Mouse (Mus musculus) olfactory bulb, adult 2 months (tissue): ENCODE measurements around the gene Khk. TPM values are rescaled to one million over a fixed set of nuclear protein-coding genes. Genes with fewer than 3 reads are reported as not detected.

Experiments
- H3K27ac ChIP-seq: fragments of 200-500 bp; 2 replicates; pipeline ENCODE4 v1.5.1; 2012; ENCODE audit warnings: low read depth, low read length; ENCODE audit not compliant: insufficient read depth
- H3K4me1 ChIP-seq: fragments of 200-500 bp; 2 replicates; pipeline ENCODE4 v1.6.1; 2012; ENCODE audit warnings: low read length; ENCODE audit not compliant: control insufficient read depth, insufficient read depth
- H3K4me3 ChIP-seq: fragments of 200-500 bp; 2 replicates; pipeline ENCODE4 v1.5.1; 2012; ENCODE audit warnings: mild to moderate bottlenecking, low read depth, low read length, moderate library complexity; ENCODE audit not compliant: insufficient read depth
- CTCF ChIP-seq: fragments of 200-500 bp; IDR thresholded peaks from 2 replicates; pipeline ENCODE4 v1.5.1; 2012; ENCODE audit warnings: low read depth, mild to moderate bottlenecking, low read length, moderate library complexity; ENCODE audit not compliant: insufficient read depth
- POLR2A ChIP-seq: fragments of 200-500 bp; IDR thresholded peaks from 2 replicates; pipeline ENCODE4 v1.6.1; 2012; ENCODE audit warnings: mild to moderate bottlenecking, low read depth, low read length, moderate library complexity; ENCODE audit not compliant: insufficient read depth
- WGBS: fragments of 180-500 bp; shearing (Covaris S2); methylation state at CpG from one replicate; pipeline ENCODE4 v1.1.7; 2018; 5-methylcytosine and 5-hydroxymethylcytosine counted together
- polyA plus RNA-seq: library from polyadenylated mRNA; stranded (reverse); fragments of >200 nt; gene quantifications from 2 replicates; pipeline ENCODE4 v1.2.4, GENCODE M21; 2012; ENCODE audit warnings: low replicate concordance; ENCODE audit not compliant: missing spikeins, insufficient read depth, insufficient read length

Khk gene
- polyA plus RNA-seq, 1 experiment, result not detected

DNA sequence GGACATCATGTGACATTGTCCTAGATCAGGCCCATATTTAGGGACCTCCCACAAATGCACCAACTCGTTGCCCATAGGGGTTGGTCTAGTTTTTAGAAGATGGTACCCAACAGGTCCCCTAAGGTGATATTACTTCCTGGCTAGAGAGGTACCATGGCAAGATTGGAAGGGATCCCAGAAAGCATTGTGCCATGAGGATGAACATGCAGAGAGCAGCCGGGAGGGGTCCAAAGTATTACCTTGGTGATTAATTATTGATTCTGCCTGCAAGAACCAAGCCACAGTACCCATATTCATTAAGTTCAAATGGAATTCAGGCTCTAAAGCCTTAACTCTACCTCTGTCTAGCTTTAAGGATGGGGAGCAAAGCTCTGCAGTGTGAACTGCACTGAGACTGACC lies 4.8 kb downstream of the Khk start:
- 81% methylated on average over 2 of the region's 2 CpGs for WGBS
- TF ChIP-seq POLR2A, result no peak
- no peak for TF ChIP-seq CTCF
- Histone ChIP-seq H3K4me3 (no peak overlapping the region), H3K27ac (no peak overlapping the region), H3K4me1 (peaks cover 19% of the 10 kb centered on the region)

DNA sequence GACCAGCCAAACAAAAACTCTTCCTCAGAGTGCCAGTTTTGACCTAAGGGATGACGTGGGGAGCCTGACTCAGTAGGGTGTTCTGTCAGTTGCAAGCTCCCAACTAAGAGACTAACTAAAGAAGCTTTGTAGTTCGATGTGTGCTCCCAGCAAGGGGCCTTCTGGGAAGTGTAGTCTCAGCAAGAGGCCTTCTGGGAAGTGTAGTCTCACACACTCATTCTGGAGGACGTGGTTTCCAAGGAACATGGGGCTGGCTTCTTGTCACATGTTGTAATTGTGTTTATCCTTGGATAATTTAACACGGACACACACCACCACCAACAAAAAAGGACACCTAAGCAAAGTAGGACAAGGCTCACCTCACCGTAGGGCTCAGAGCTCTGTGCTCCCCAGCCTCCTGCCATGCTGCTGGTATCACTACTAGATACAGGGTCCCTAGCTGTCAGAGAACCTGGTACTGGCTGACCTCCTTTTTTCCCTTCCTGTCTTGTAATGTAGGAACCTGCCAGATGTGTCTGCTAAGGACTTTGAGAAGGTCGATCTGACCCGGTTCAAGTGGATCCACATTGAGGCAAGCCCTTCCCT lies 6.8 kb downstream of the Khk start:
- peaks cover 8% of the 10 kb centered on the region; the same call in 1 of the 2 replicates for H3K4me1 ChIP-seq
- TF ChIP-seq CTCF, result no peak
- TF ChIP-seq POLR2A, result no peak
- 44% methylated on average over 7 of the region's 7 CpGs for WGBS
- no peak overlapping the region for H3K4me3 ChIP-seq
- H3K27ac ChIP-seq, result no peak overlapping the region

GRCm38 (mm10) chr5:30930121-30930520 lies 8.9 kb downstream of the Khk start:
- H3K4me3 ChIP-seq, result no peak overlapping the region
- no peak overlapping the region for H3K27ac ChIP-seq
- peaks cover 7% of the 10 kb centered on the region; the same call in 1 of the 2 replicates for H3K4me1 ChIP-seq
- TF ChIP-seq POLR2A (no peak), CTCF (0 out of 2 replicates have a peak, but pooled peaks have one; percentile 15)
- WGBS, result 20% methylated on average over 4 of the region's 4 CpGs

DNA sequence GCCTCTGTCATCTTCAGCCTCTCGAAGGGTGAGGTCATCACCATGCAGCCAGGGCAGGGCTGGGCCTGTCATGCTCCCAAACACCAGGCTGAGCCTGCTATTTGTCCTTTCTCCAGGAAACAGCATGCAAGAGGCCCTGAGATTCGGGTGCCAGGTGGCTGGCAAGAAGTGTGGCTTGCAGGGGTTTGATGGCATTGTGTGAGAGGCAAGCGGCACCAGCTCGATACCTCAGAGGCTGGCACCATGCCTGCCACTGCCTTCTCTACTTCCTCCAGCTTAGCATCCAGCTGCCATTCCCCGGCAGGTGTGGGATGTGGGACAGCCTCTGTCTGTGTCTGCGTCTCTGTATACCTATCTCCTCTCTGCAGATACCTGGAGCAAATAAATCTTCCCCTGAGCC lies 9.6 kb downstream of the Khk start:
- TF ChIP-seq POLR2A, result no peak
- 64% methylated on average over 6 of the region's 6 CpGs for WGBS
- no peak overlapping the region for H3K27ac ChIP-seq
- H3K4me1 ChIP-seq, result peaks cover 7% of the 10 kb centered on the region; the same call in 1 of the 2 replicates
- no peak overlapping the region for H3K4me3 ChIP-seq

GRCm38 (mm10) chr5:30931378-30931777 lies 10.1 kb downstream of the Khk start:
- WGBS, result 69% methylated on average over 4 of the region's 4 CpGs
- no peak for TF ChIP-seq CTCF
- no peak for TF ChIP-seq POLR2A
- Histone ChIP-seq H3K4me1 (peaks cover 7% of the 10 kb centered on the region; the same call in 1 of the 2 replicates), H3K27ac (no peak overlapping the region), H3K4me3 (no peak overlapping the region)

- Histone ChIP-seq H3K4me1 (peaks cover 7% of the 10 kb centered on the region; the same call in 1 of the 2 replicates), H3K27ac (no peak overlapping the region), H3K4me3 (no peak overlapping the region)
- TF ChIP-seq POLR2A (no peak), CTCF (no peak)
- 70% methylated on average over 5 of the region's 5 CpGs for WGBS
Observed at GRCm38 (mm10) chr5:30933705-30934104, 12.5 kb downstream of the Khk start.

DNA sequence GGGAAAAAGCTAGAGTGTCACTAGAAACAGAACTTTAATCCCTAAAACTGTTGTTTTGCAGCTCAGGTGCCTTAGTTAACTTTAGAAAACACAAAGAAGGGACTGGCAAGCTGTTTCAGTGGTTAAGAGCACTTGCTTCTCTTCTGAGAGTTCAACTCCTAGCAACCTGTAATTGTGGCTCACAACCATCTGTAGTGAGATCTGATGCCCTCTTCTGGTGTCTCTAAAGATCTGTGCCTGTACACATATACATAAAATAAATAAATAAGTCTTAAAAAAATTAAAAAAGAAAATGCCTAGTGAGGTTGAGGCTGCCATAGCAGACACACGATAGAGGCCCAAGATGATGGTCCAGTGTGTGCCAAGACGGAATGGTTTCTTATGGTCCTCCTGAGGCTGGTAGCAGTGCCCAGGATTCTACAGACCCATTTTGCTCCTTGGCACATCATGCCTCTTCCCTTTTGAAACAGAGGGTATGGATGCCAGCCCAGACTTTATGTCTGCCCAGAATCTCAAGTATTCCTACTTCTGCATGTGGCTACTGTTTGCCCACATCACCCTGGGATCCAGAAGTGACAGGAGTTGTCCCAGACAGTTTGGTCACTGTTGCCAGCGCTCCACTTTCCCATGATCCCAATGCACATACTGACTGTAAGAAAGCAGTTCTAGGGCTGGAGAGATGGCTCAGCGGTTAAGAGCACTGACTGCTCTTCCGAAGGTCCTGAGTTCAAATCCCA lies 13.7 kb downstream of the Khk start:
- WGBS, result 75% methylated on average over 5 of the region's 5 CpGs
- H3K27ac ChIP-seq, result no peak overlapping the region
- H3K4me1 ChIP-seq, result peaks cover 7% of the 10 kb centered on the region; the same call in 1 of the 2 replicates
- TF ChIP-seq POLR2A (no peak), CTCF (no peak)
- H3K4me3 ChIP-seq, result no peak overlapping the region

GRCm38 (mm10) chr5:30943004-30943403 lies 21.8 kb downstream of the Khk start:
- H3K4me1 ChIP-seq, result peaks cover 8% of the 10 kb centered on the region
- WGBS, result 95% methylated on average over 2 of the region's 2 CpGs
- no peak overlapping the region for H3K27ac ChIP-seq
- H3K4me3 ChIP-seq, result no peak overlapping the region
- no peak for TF ChIP-seq CTCF
- TF ChIP-seq POLR2A, result no peak

- 92% methylated on average over 6 of the region's 6 CpGs for WGBS
- Histone ChIP-seq H3K4me3 (no peak overlapping the region), H3K4me1 (peaks cover 11% of the 10 kb centered on the region), H3K27ac (no peak overlapping the region)
- TF ChIP-seq CTCF, result no peak
- no peak for TF ChIP-seq POLR2A
Observed at GRCm38 (mm10) chr5:30944344-30944743, 23.1 kb downstream of the Khk start.
